Mouse (Mus musculus) heart, adult 11 months (tissue): Measurements from ENCODE around the gene Omp.

ENCODE experiments used
- DNase-seq: peaks from one replicate; pipeline ENCODE4 v3.0.0; 2022

Gene Omp

GRCm38 (mm10) chr7:98095852-98096251 is 49.5 kb downstream of the Omp start:
- DNase-seq: no peak
